Mouse (Mus musculus) midbrain, embryonic 11.5 days (tissue): ENCODE data around the gene Ebf1. TPM values are rescaled to one million over a fixed set of nuclear protein-coding genes. Genes with fewer than 3 reads are reported as not detected.
A peak's percentile ranks its signal among the peaks of the same experiment; 100 is the strongest.

Source experiments
- ATAC-seq: fragments of 200-750 bp; cut with Nextera tagmentation; 2 replicates; pipeline ENCODE4 v1.8.0; 2017; ENCODE audit warnings: moderate TSS enrichment, moderate library complexity; ENCODE audit not compliant: low FRiP score
- DNase-seq: peaks from one replicate; pipeline ENCODE4 v3.0.0; 2015; ENCODE audit warnings: low spot score; ENCODE audit errors: missing footprints
- H3K27ac ChIP-seq: fragments of 300-500 bp; sonication (generic); 2 replicates; pipeline ENCODE4 v1.5.1; 2014; ENCODE audit warnings: low read depth, low read length
- H3K27me3 ChIP-seq: fragments of 300-500 bp; sonication (generic); 2 replicates; pipeline ENCODE4 v1.6.1; 2014; ENCODE audit warnings: mild to moderate bottlenecking, low read length, moderate library complexity, mixed read lengths; ENCODE audit not compliant: control insufficient read depth, insufficient read depth
- H3K36me3 ChIP-seq: fragments of 300-500 bp; sonication (generic); 2 replicates; pipeline ENCODE4 v1.6.1; 2014; ENCODE audit warnings: mild to moderate bottlenecking, low read length, moderate library complexity, mixed read lengths; ENCODE audit not compliant: control insufficient read depth, insufficient read depth
- H3K4me1 ChIP-seq: fragments of 300-500 bp; sonication (generic); 2 replicates; pipeline ENCODE4 v1.6.1; 2014; ENCODE audit warnings: low read length; ENCODE audit not compliant: control insufficient read depth, insufficient read depth
- H3K4me2 ChIP-seq: fragments of 300-500 bp; sonication (generic); 2 replicates; pipeline ENCODE4 v1.6.1; 2014; ENCODE audit warnings: mild to moderate bottlenecking, moderate library complexity
- H3K4me3 ChIP-seq: fragments of 300-500 bp; sonication (generic); 2 replicates; pipeline ENCODE4 v1.5.1; 2014; ENCODE audit warnings: low read depth, low read length
- H3K9ac ChIP-seq: fragments of 300-500 bp; sonication (generic); 2 replicates; pipeline ENCODE4 v1.6.1; 2014; ENCODE audit warnings: low read length
- H3K9me3 ChIP-seq: fragments of 300-500 bp; sonication (generic); 2 replicates; pipeline ENCODE4 v1.6.1; 2016; ENCODE audit warnings: low read length; ENCODE audit not compliant: control insufficient read depth
- WGBS: fragments of 180-500 bp; shearing (Covaris S2); extraction: QIAGEN DNeasy Blood & Tissue Kit; methylation state at CpG from one replicate; pipeline ENCODE4 v1.1.7; 2014; 5-methylcytosine and 5-hydroxymethylcytosine counted together
- polyA plus RNA-seq: library from polyadenylated mRNA; unstranded; fragments of >200 nt; fragmentation: Nextera tagmentation; extraction: Ambion mirVana; gene quantifications from 2 replicates; pipeline ENCODE4 v1.2.1, GENCODE M21; 2014

Ebf1 gene
- polyA plus RNA-seq, 1 experiment from 2014 or later, result 73.8 TPM

DNA sequence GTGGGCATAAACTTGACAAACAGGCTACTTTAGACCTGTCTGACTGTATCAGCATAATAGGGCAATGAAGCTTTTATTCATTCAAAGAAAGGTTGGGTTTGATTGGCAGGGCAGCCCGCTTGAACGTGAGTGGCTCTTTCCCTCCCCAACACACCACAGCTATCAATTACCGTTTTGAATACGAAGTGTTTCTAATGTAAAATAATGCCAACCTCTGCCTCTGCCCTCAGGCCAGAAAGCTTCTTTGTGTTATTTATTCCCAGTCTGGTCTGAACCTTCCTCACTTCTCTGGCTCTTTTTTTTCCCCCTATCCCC lies 215.8 kb downstream of the Ebf1 start:
- ATAC-seq (peak; percentile 15; the same call in 1 of the 2 replicates), DNase-seq (peak; percentile 90)
- peak overlapping the region; percentile 53 for H3K9ac ChIP-seq
- H3K27me3 ChIP-seq, result no peaks in the 10 kb centered on the region
- H3K4me1 ChIP-seq, result peaks cover 20% of the 10 kb centered on the region
- peak overlapping the region; percentile 71 for H3K27ac ChIP-seq
- no peak overlapping the region for H3K4me3 ChIP-seq
- peak overlapping the region; percentile 41 for H3K4me2 ChIP-seq
- no peaks in the 10 kb centered on the region for H3K9me3 ChIP-seq
- no peaks in the 10 kb centered on the region for H3K36me3 ChIP-seq
- WGBS, result 5% methylated on average over 4 of the region's 4 CpGs

GRCm38 (mm10) chr11:44833351-44833996 lies 216.4 kb downstream of the Ebf1 start:
- Histone ChIP-seq H3K4me3 (no peak overlapping the region), H3K9ac (peak overlapping the region; percentile 53), H3K4me1 (peaks cover 20% of the 10 kb centered on the region), H3K27ac (peak overlapping the region; percentile 71), H3K36me3 (no peaks in the 10 kb centered on the region), H3K9me3 (no peaks in the 10 kb centered on the region), H3K4me2 (peak overlapping the region; percentile 41), H3K27me3 (no peaks in the 10 kb centered on the region)
- DNase-seq, result peak; percentile 94
- ATAC-seq, result peak; percentile 51
- WGBS, result 25% methylated on average over 18 of the region's 18 CpGs

GRCm38 (mm10) chr11:44835166-44835565 lies 218.0 kb downstream of the Ebf1 start:
- Histone ChIP-seq H3K27ac (no peak overlapping the region), H3K9ac (no peak overlapping the region), H3K4me2 (no peak overlapping the region), H3K27me3 (no peaks in the 10 kb centered on the region), H3K36me3 (no peaks in the 10 kb centered on the region), H3K4me1 (peaks cover 20% of the 10 kb centered on the region), H3K4me3 (no peak overlapping the region), H3K9me3 (no peaks in the 10 kb centered on the region)
- WGBS, result 56% methylated on average over 5 of the region's 5 CpGs
- ATAC-seq (no peak), DNase-seq (no peak)

DNA sequence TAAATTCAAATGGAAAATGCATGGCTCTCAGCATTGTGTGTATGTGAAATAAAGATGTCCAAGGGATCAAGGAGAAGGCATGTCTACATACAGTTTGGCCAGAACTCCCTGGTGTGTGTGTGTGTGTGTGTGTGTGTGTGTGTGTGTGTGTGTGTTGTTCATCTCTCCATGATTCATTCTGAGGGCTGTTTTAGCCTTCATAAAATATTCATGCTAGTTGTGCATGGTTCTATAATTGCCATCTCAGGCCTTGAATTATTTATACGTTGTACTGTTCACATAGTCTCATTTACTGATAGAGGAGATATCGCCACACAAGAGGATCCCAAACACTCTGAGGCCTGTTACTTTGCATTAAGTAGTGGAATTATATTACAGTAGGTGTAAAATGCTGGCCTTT lies 220.5 kb downstream of the Ebf1 start:
- DNase-seq (no peak), ATAC-seq (no peak)
- 78% methylated on average over 2 of the region's 2 CpGs for WGBS
- no peak overlapping the region for H3K27ac ChIP-seq
- no peak overlapping the region for H3K4me2 ChIP-seq
- H3K9me3 ChIP-seq, result no peaks in the 10 kb centered on the region
- peaks cover 27% of the 10 kb centered on the region for H3K4me1 ChIP-seq
- no peaks in the 10 kb centered on the region for H3K27me3 ChIP-seq
- no peak overlapping the region for H3K9ac ChIP-seq
- no peak overlapping the region for H3K4me3 ChIP-seq
- no peaks in the 10 kb centered on the region for H3K36me3 ChIP-seq

DNA sequence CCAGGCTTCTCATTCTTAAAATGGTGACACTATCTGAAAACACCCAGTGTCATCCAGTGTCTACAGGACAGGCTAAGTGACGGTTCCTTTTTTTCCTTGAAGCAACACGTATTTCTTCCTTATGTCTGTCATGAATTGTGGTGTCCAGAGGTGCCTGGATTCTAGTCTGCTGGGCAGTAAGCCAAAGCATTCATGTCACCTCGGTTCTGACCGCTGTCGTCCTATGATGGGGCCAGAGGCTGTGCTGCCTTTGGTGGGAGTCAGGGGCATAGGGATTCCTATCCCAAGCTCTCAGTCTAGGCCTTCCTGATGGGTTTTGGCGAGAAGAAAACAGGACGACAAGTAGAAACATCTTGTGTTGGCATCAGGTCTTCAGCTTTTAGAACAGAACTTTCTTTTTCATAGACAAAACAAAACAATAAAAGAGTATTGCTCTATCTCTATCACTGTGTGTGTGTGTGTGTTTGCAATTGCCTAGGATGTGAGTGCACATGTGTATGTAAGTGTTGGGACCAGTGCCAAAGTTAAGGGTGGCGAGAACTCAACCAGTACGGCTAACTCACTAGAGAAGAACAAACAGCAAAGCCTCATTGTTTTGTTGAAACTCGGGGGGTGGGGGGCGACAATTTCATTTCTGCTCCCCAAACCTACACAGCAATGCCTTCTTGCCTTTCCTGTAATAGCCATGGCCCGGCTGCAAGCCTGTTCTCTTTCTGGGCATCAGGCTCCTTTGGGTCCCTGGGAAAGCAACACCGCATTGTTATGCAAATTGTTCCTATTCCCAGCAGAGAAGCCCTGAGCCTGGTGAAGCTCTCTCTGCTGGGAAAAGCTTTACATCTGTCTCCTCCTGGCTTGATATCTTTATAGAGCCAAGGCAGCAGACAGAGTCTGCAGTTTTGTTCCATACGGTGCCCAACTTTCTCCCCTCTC lies 224.3 kb downstream of the Ebf1 start:
- no peak overlapping the region for H3K9ac ChIP-seq
- no peaks in the 10 kb centered on the region for H3K27me3 ChIP-seq
- peak; percentile 86 for ATAC-seq
- no peaks in the 10 kb centered on the region for H3K9me3 ChIP-seq
- no peak overlapping the region; the same call in 1 of the 2 replicates for H3K27ac ChIP-seq
- H3K4me3 ChIP-seq, result no peak overlapping the region
- no peaks in the 10 kb centered on the region for H3K36me3 ChIP-seq
- H3K4me1 ChIP-seq, result peaks cover 18% of the 10 kb centered on the region
- 0 out of 2 replicates have a peak overlapping the region, but pooled peaks have one; percentile 16 for H3K4me2 ChIP-seq
- 41% methylated on average over 14 of the region's 14 CpGs for WGBS
- peak; percentile 92 for DNase-seq

GRCm38 (mm10) chr11:44851874-44852273 lies 234.8 kb downstream of the Ebf1 start:
- no peak overlapping the region for H3K9ac ChIP-seq
- ATAC-seq, result no peak
- H3K27ac ChIP-seq, result no peak overlapping the region
- no peaks in the 10 kb centered on the region for H3K27me3 ChIP-seq
- WGBS, result 84% methylated on average over 3 of the region's 3 CpGs
- H3K4me2 ChIP-seq, result no peak overlapping the region
- DNase-seq, result no peak
- no peaks in the 10 kb centered on the region; the same call in 1 of the 2 replicates for H3K4me1 ChIP-seq
- H3K36me3 ChIP-seq, result no peaks in the 10 kb centered on the region
- H3K9me3 ChIP-seq, result no peaks in the 10 kb centered on the region
- H3K4me3 ChIP-seq, result no peak overlapping the region

DNA sequence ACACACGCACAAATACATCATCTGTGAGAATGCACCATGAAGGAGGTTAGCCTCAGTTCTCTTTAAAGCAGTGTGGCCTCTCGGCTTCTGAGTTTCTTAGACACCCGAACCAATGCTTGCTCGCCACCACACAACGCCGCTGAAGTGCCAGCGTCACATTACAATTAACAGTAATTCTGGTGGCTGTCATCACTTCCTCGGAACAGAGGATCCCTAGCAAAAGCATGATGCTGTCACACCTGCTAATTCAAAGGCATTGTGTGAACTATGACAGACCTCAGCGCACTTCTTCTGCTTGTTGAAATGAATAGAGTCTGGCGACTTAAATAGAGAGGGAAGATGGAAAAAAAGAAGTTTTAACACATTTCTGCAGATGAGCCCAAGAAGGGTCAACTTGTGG lies 235.8 kb downstream of the Ebf1 start:
- H3K36me3 ChIP-seq, result no peaks in the 10 kb centered on the region
- no peak overlapping the region for H3K4me2 ChIP-seq
- no peaks in the 10 kb centered on the region for H3K27me3 ChIP-seq
- no peak overlapping the region for H3K27ac ChIP-seq
- DNase-seq, result no peak
- no peak overlapping the region for H3K4me3 ChIP-seq
- H3K9me3 ChIP-seq, result no peaks in the 10 kb centered on the region
- no peak overlapping the region for H3K9ac ChIP-seq
- WGBS, result 88% methylated on average over 10 of the region's 10 CpGs
- no peaks in the 10 kb centered on the region; the same call in 1 of the 2 replicates for H3K4me1 ChIP-seq
- no peak for ATAC-seq

DNA sequence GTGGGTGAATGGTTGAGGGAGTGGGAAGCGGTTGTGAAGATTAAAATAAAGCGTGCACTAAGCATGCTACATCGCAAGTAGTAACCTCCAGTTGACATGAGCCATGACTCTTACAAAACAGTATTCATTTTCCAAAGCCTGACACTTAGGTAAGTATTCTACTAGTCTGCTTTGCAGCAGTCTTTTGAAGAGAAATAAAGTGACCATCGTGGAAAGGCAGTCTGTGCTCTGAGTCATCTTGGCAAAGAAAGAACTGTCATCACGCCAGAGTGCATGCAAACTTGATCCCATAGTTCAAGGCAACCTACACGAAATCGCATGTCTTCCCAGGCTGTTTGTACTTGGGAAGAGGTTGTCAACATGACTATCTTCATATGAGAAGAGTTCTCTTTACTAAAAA lies 237.4 kb downstream of the Ebf1 start:
- 92% methylated on average over 7 of the region's 7 CpGs for WGBS

DNA sequence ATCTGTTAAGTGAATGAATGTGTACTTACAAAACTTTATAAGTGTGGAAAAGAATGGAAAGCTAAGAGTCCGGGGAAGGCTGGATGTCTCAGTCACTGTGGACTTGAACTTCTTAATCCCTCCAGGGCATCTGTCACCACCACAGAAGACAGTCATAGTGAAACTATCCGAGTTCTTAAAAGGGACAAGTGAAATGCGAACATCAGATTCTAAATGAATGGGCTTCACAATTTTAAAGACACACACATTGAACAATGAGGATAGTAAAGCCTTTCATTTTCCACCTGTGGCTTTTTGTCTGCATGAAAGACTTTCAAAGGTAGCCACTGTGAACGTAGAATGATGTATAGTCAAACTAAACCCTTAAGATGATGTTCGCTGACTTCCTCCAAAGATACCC lies 244.0 kb downstream of the Ebf1 start:
- H3K27ac ChIP-seq, result no peak overlapping the region
- H3K4me3 ChIP-seq, result no peak overlapping the region
- peaks cover 3% of the 10 kb centered on the region; the same call in 1 of the 2 replicates for H3K4me1 ChIP-seq
- no peaks in the 10 kb centered on the region for H3K36me3 ChIP-seq
- ATAC-seq (no peak), DNase-seq (no peak)
- H3K27me3 ChIP-seq, result no peaks in the 10 kb centered on the region
- H3K9ac ChIP-seq, result no peak overlapping the region
- H3K9me3 ChIP-seq, result no peaks in the 10 kb centered on the region
- H3K4me2 ChIP-seq, result no peak overlapping the region
- WGBS, result 71% methylated on average over 5 of the region's 5 CpGs

More for the DNA sequence above, 237.4 kb downstream of the Ebf1 start:
- Histone ChIP-seq H3K36me3 (no peaks in the 10 kb centered on the region), H3K4me1 (no peaks in the 10 kb centered on the region; the same call in 1 of the 2 replicates), H3K4me2 (no peak overlapping the region), H3K9ac (no peak overlapping the region), H3K27me3 (no peaks in the 10 kb centered on the region), H3K9me3 (no peaks in the 10 kb centered on the region), H3K27ac (no peak overlapping the region), H3K4me3 (no peak overlapping the region)
- DNase-seq, result no peak
- no peak for ATAC-seq
